Comparison of ENCODE assay signal across 22 mouse cellular contexts in genomic region chr16:95776010-95776409, GRCm38 (mm10).
A peak's percentile ranks its signal among the peaks of the same experiment; 100 is the strongest.
DNase-seq lines count a peak whose midpoint lies in the region; ATAC-seq and TF ChIP-seq lines count a peak whose summit lies in the region.
"Had no signal": no experiment of that assay in that cellular context is flagged by ENCODE, and none has a peak within 500 bp of the region (broad histone marks: within the 10 kb centered on the region; RNA-seq: fewer than 3 reads in every experiment).

No protein-coding gene starts in this region.

- H3K27me3 ChIP-seq in heart, embryonic 11.5 days (ENCODE audit: control insufficient read depth, insufficient read depth, low read length), result peaks cover 3% of the 10 kb centered on the region
- no peaks in the 10 kb centered on the region for H3K27me3 ChIP-seq in liver, embryonic 12.5 days (replicated peaks)
- H3K27me3 ChIP-seq in liver, postnatal 0 days (ENCODE audit: insufficient read depth, low read length), result no peaks in the 10 kb centered on the region
- H3K27me3 ChIP-seq: embryonic facial prominence, embryonic 15.5 days; forebrain, embryonic 15.5 days; heart, embryonic 15.5 days had no signal

- no peak overlapping the region for H3K4me3 ChIP-seq in heart, embryonic 11.5 days (ENCODE audit: low read depth, low read length)
- H3K4me3 ChIP-seq in liver, embryonic 12.5 days, result no peak overlapping the region
- no peak overlapping the region for H3K4me3 ChIP-seq in liver, postnatal 0 days (ENCODE audit: low read depth, low read length)
- H3K4me3 ChIP-seq: embryonic facial prominence, embryonic 15.5 days; erythroblast, embryonic 14.5 days; forebrain, embryonic 10.5 days; forebrain, embryonic 15.5 days; heart, embryonic 15.5 days; hindbrain, embryonic 10.5 days had no signal

- H3K9ac ChIP-seq in heart, embryonic 11.5 days (ENCODE audit: low read depth, low read length), result no peak overlapping the region
- H3K9ac ChIP-seq in liver, embryonic 12.5 days, result no peak overlapping the region
- no peak overlapping the region for H3K9ac ChIP-seq in liver, postnatal 0 days (replicated peaks)
- H3K9ac ChIP-seq: embryonic facial prominence, embryonic 15.5 days; forebrain, embryonic 15.5 days; heart, embryonic 15.5 days; hindbrain, embryonic 14.5 days had no signal

- WGBS in heart, embryonic 11.5 days (ENCODE audit: insufficient replicate concordance), result 78% methylated on average over 1 of the region's 1 CpGs
- 26% methylated on average over 1 of the region's 1 CpGs for WGBS in liver, embryonic 12.5 days (ENCODE audit: insufficient replicate concordance)
- WGBS in liver, postnatal 0 days (ENCODE audit: insufficient replicate concordance), result 54% methylated on average over 1 of the region's 1 CpGs

- no peak for DNase-seq in heart, postnatal 4 days
- no peak for DNase-seq in liver, postnatal 0 days
- DNase-seq in R1 (ENCODE audit: low read depth, low spot score), result peak; percentile 16
- DNase-seq in right cerebral cortex, postnatal 14 days, result no peak
- DNase-seq: adrenal gland, adult 8-10 months; cerebellum, adult 11 months; cerebellum, adult 8-10 months; cerebellum, postnatal 14 days; embryo, embryonic 11 days; gastrocnemius, postnatal 10 days; heart, adult 18-20 months; heart, postnatal 14 days had no signal

- no peaks in the 10 kb centered on the region for H3K36me3 ChIP-seq in heart, embryonic 11.5 days (ENCODE audit: control insufficient read depth, insufficient read depth, low read length)
- H3K36me3 ChIP-seq in liver, embryonic 12.5 days, result no peaks in the 10 kb centered on the region
- no peaks in the 10 kb centered on the region for H3K36me3 ChIP-seq in liver, postnatal 0 days (replicated peaks; ENCODE audit: insufficient read depth, low read length)
- H3K36me3 ChIP-seq: embryonic facial prominence, embryonic 15.5 days; forebrain, embryonic 10.5 days; forebrain, embryonic 15.5 days; heart, embryonic 15.5 days; hindbrain, embryonic 10.5 days had no signal

- no peak overlapping the region for H3K27ac ChIP-seq in heart, embryonic 11.5 days (ENCODE audit: low read depth, low read length)
- H3K27ac ChIP-seq in liver, embryonic 12.5 days, result no peak overlapping the region
- no peak overlapping the region for H3K27ac ChIP-seq in liver, postnatal 0 days (ENCODE audit: low read depth)
- H3K27ac ChIP-seq: embryonic facial prominence, embryonic 15.5 days; forebrain, embryonic 10.5 days; forebrain, embryonic 15.5 days; heart, embryonic 15.5 days; hindbrain, embryonic 10.5 days; hindbrain, embryonic 14.5 days had no signal

- H3K4me2 ChIP-seq in heart, embryonic 11.5 days, result no peak overlapping the region
- peak overlapping the region; percentile 4; the same call in 1 of the 2 replicates for H3K4me2 ChIP-seq in liver, embryonic 12.5 days
- H3K4me2 ChIP-seq in liver, postnatal 0 days (ENCODE audit: low read depth, low read length), result no peak overlapping the region
- H3K4me2 ChIP-seq: embryonic facial prominence, embryonic 15.5 days; forebrain, embryonic 15.5 days; heart, embryonic 15.5 days; hindbrain, embryonic 14.5 days had no signal

- TF ChIP-seq CTCF in liver, postnatal 0 days (IDR thresholded peaks at IDR 0.05; ENCODE audit: low read depth), result no peak

- no peak for TF ChIP-seq EP300 in liver, postnatal 0 days (IDR thresholded peaks at IDR 0.05; ENCODE audit: low read depth)

- 0 out of 2 replicates have a peak, but pooled peaks have one; percentile 52 for ATAC-seq in heart, embryonic 11.5 days (replicated peaks; ENCODE audit: insufficient number of reproducible peaks, low FRiP score, low TSS enrichment)
- peak; percentile 76 for ATAC-seq in liver, embryonic 12.5 days
- ATAC-seq in liver, postnatal 0 days, result no peak
- ATAC-seq in frontal cortex, adult (ENCODE audit: low TSS enrichment), result no peak
- ATAC-seq: forebrain, embryonic 15.5 days had no signal

- 0 out of 2 replicates have a peak, but pooled peaks cover 3% of the 10 kb centered on the region for H3K4me1 ChIP-seq in heart, embryonic 11.5 days (ENCODE audit: control insufficient read depth, insufficient read depth, low read length)
- H3K4me1 ChIP-seq in liver, embryonic 12.5 days, result peaks cover 30% of the 10 kb centered on the region
- no peaks in the 10 kb centered on the region for H3K4me1 ChIP-seq in liver, postnatal 0 days (ENCODE audit: insufficient read depth)
- H3K4me1 ChIP-seq: hindbrain, embryonic 10.5 days had no signal

- 0 out of 2 replicates have a peak, but pooled peaks cover 3% of the 10 kb centered on the region for H3K9me3 ChIP-seq in heart, embryonic 11.5 days (replicated peaks; ENCODE audit: control insufficient read depth, low read length)
- H3K9me3 ChIP-seq in liver, embryonic 12.5 days (replicated peaks), result no peaks in the 10 kb centered on the region
- H3K9me3 ChIP-seq in liver, postnatal 0 days (ENCODE audit: low read length), result no peaks in the 10 kb centered on the region
- H3K9me3 ChIP-seq: embryonic facial prominence, embryonic 15.5 days; forebrain, embryonic 10.5 days; forebrain, embryonic 15.5 days; heart, embryonic 15.5 days; hindbrain, embryonic 10.5 days had no signal

Comparison
In these comparisons a context has a peak if more than half of its experiments do, and no peak if none do; other contexts are left out.
1. ATAC-seq: peak in heart, embryonic 11.5 days (single experiment) and liver, embryonic 12.5 days (single experiment); none in liver, postnatal 0 days (single experiment) and frontal cortex, adult (single experiment).